Mouse (Mus musculus): ENCODE data around the gene Cacna1i. TPM values are rescaled to one million over a fixed set of nuclear protein-coding genes. Genes with fewer than 3 reads are reported as not detected.

Gene Cacna1i
- total RNA-seq (2023) = under 1 TPM in 1 of 2 experiments, not detected in 1; 0.07 TPM

DNA sequence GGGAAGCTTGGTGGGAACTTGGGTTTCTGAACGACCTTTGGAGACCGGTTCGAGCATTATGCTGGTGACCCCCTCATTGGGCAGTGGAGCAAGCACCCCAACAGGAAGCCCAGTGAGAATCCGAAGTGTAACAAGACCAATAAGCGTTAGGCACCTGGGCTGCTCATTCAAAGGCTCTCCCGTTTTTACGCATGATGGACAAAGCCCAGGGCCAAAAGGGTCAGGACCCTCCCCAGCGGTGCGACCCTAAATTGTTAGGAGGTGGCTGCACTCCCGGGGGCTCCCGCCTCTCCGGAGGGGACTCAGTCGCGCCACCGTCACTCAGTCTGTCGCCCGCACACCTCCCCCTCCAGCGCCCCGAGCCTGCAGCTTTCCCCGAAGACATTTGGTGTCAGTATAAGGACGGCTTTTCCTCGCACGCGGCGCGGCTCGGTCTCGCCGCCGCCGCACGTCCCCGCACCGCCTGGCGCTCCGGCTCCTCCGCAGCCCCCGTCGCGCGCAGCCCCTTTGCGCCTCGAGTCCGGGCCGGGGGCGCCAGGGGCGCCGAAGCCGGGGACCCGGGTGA is at the start of gene Cacna1i:
TSS of gene Cacna1i (plus strand) at position 388 of the 565 bp plus-strand sequence.

GRCm38 (mm10) chr15:80254847-80255645 is 32.0 kb upstream of the Cacna1i start, which contains the start of gene Atf4:
Gene Atf4, plus strand, starts transcription at chr15:80255184.

GRCm38 (mm10) chr15:80263610-80264575 is 23.1 kb upstream of the Cacna1i start, which contains the start of gene Rps19bp1:
Gene Rps19bp1, minus strand, starts transcription at chr15:80264315.

Other genes with a start within 250 kb of the Cacna1i start
- 1 to 10 TPM; 5.1 to 8.6 TPM for gene Syngr1, start 195.9 kb upstream of the Cacna1i start, total RNA-seq (2023)
- 100 to 1,000 TPM; 383 to 427 TPM for gene Rpl3, start 195.4 kb upstream of the Cacna1i start, total RNA-seq (2023)
- gene Tab1, start 154.1 kb upstream of the Cacna1i start, total RNA-seq (2023) = 10 to 100 TPM; 16.2 to 20.8 TPM
- not detected for gene Mgat3, start 113.5 kb upstream of the Cacna1i start, total RNA-seq (2023)
- gene Mief1, start 53.2 kb upstream of the Cacna1i start, total RNA-seq (2023) = 10 to 100 TPM; 22.8 to 26.5 TPM
- gene AC140267.1, start 51.4 kb upstream of the Cacna1i start, total RNA-seq (2023) = 10 to 100 TPM in 1 of 2 experiments, not detected in 1; 12.0 TPM
- gene Atf4, start 32.1 kb upstream of the Cacna1i start, total RNA-seq (2023) = 100 to 1,000 TPM; 377 to 386 TPM
- gene Rps19bp1, start 22.9 kb upstream of the Cacna1i start, total RNA-seq (2023) = 10 to 100 TPM; 11.6 to 16.1 TPM